Mouse (Mus musculus) stomach, postnatal 0 days (tissue): ENCODE measurements around the gene Morn1.

ENCODE experiments used
- CTCF ChIP-seq: IDR thresholded peaks from 2 replicates; pipeline ENCODE4 v1.5.1; 2016; ENCODE audit warnings: antibody characterized with exemption, low read depth, mild to moderate bottlenecking, moderate library complexity
- EP300 ChIP-seq: optimal IDR thresholded peaks from 2 replicates; pipeline ENCODE3; 2016; ENCODE audit warnings: antibody characterized with exemption

- no peak for TF ChIP-seq CTCF
- peak; percentile 81 for TF ChIP-seq EP300
Measured at GRCm38 (mm10) chr4:155172909-155173821, 86.8 kb downstream of the Morn1 start.
